Comparison of ENCODE assay signal across 14 mouse cellular contexts in the genomic region with DNA sequence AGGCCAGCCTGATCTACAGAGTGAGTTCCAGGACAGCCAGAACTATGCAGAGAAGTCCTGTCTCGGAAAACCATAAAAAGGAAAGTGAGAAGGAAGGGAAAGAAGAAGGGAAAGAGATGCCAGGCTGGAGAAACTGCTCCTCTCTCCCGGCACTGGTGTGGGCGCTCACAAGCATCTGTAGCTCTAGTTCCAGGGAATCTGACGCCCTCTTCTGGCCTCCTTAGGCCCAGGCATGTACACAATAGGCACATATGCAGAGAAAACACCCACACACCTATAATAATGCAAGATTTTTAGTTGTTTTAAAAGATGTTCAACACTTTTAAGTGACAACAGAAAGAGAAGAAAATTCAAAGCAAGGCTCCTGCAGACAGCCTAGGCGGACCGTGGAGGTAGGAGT. TPM values are rescaled to one million over a fixed set of nuclear protein-coding genes. Genes with fewer than 3 reads are reported as not detected.
A peak's percentile ranks its signal among the peaks of the same experiment; 100 is the strongest.
DNase-seq lines count a peak whose midpoint lies in the region; ATAC-seq and TF ChIP-seq lines count a peak whose summit lies in the region.
"Had no signal": no experiment of that assay in that cellular context is flagged by ENCODE, and none has a peak within 500 bp of the region (broad histone marks: within the 10 kb centered on the region; RNA-seq: fewer than 3 reads in every experiment).

No protein-coding gene starts in this region.

- H3K4me2 ChIP-seq in lung, postnatal 0 days (replicated peaks; ENCODE audit: low read depth, low read length), result no peak overlapping the region
- H3K4me2 ChIP-seq: lung, embryonic 15.5 days had no signal

- H3K27me3 ChIP-seq in lung, postnatal 0 days (replicated peaks; ENCODE audit: insufficient read depth, low read length), result no peaks in the 10 kb centered on the region
- H3K27me3 ChIP-seq: lung, embryonic 15.5 days had no signal

- H3K9ac ChIP-seq in lung, postnatal 0 days (replicated peaks; ENCODE audit: low read depth), result no peak overlapping the region
- H3K9ac ChIP-seq: lung, embryonic 15.5 days had no signal

- no peaks in the 10 kb centered on the region for H3K4me1 ChIP-seq in lung, postnatal 0 days (ENCODE audit: insufficient read depth, low read depth, low read length)
- H3K4me1 ChIP-seq in cortical plate, adult 2 months (ENCODE audit: control insufficient read depth, insufficient read depth, low read length), result 0 out of 2 replicates have a peak, but pooled peaks cover 1% of the 10 kb centered on the region
- H3K4me1 ChIP-seq: lung, embryonic 15.5 days had no signal

- TF ChIP-seq CTCF in lung, postnatal 0 days (IDR thresholded peaks at IDR 0.05), result peak; percentile 31; the same call in 1 of the 2 replicates
- peak; percentile 74 for TF ChIP-seq CTCF in cortical plate, adult 2 months (IDR thresholded peaks at IDR 0.05; ENCODE audit: extremely low read depth, insufficient read depth, low read length)

- H3K9me3 ChIP-seq in lung, postnatal 0 days (ENCODE audit: low read length), result no peaks in the 10 kb centered on the region
- H3K9me3 ChIP-seq: lung, embryonic 15.5 days had no signal

- TF ChIP-seq POLR2A in cortical plate, adult 2 months (IDR thresholded peaks at IDR 0.05; ENCODE audit: extremely low read depth, insufficient read depth, low read length), result no peak

- no peak for TF ChIP-seq EP300 in lung, postnatal 0 days (IDR thresholded peaks at IDR 0.05)

- no peak for DNase-seq in frontal cortex, postnatal 14 days (ENCODE audit: low spot score in 2 of 2)
- DNase-seq in lung, postnatal 0 days (ENCODE audit: low spot score), result no peak
- no peak for DNase-seq in lung, postnatal 25 days (ENCODE audit: low spot score)
- peak; percentile 39 to 64 for DNase-seq in right cerebral cortex, postnatal 36 days (ENCODE audit: low spot score in 2 of 2)
- DNase-seq in thymus, postnatal 14 days, result no peak
- DNase-seq in spleen, postnatal 14 days (ENCODE audit: low spot score in 2 of 2), result no peak
- DNase-seq: cerebellum, postnatal 14 days; gastrocnemius, postnatal 14 days had no signal

- H3K27ac ChIP-seq in lung, postnatal 0 days (ENCODE audit: low read length), result no peak overlapping the region
- no peak overlapping the region for H3K27ac ChIP-seq in cortical plate, adult 2 months (ENCODE audit: insufficient read depth, low read length)
- H3K27ac ChIP-seq: lung, embryonic 15.5 days had no signal

- 80% methylated on average over 6 of the region's 6 CpGs for WGBS in lung, postnatal 0 days

- ATAC-seq in frontal cortex, adult (ENCODE audit: low TSS enrichment), result peak; percentile 84
- no peak for ATAC-seq in lung, postnatal 0 days
- ATAC-seq: inflammation-experienced regulatory T-cells, adult 6 months; midbrain, embryonic 16.5 days had no signal

- no peaks in the 10 kb centered on the region for H3K36me3 ChIP-seq in lung, postnatal 0 days (ENCODE audit: insufficient read depth, low read length)
- H3K36me3 ChIP-seq: lung, embryonic 15.5 days had no signal

- H3K4me3 ChIP-seq in lung, postnatal 0 days (ENCODE audit: low read depth, low read length), result no peak overlapping the region
- no peak overlapping the region for H3K4me3 ChIP-seq in cortical plate, adult 2 months (ENCODE audit: insufficient read depth, low read length)
- H3K4me3 ChIP-seq: erythroblast, embryonic 14.5 days; lung, embryonic 15.5 days had no signal

RNA-seq across cellular contexts. Expression of gene Dnajb12, which starts 32.9 kb away (rescaled TPM):
- polyA plus RNA-seq in lung, postnatal 0 days (2015; fragmentation: Nextera tagmentation; extraction: Ambion mirVana), result 19.8 and 24.4 TPM in 2 replicates
- polyA plus RNA-seq in cortical plate, adult 2 months (2012; rRNA removed), result 45.0 and 47.0 TPM in 2 replicates

Comparison
In these comparisons a context has a peak if more than half of its experiments do, and no peak if none do; other contexts are left out.
1. DNase-seq: peak in right cerebral cortex, postnatal 36 days (2 of 2); none in frontal cortex, postnatal 14 days (0 of 2), lung, postnatal 0 days (single experiment), lung, postnatal 25 days (single experiment), thymus, postnatal 14 days (single experiment) and spleen, postnatal 14 days (0 of 2).